Mouse (Mus musculus) myocyte (in vitro differentiated cells): ENCODE measurements at regions not wholly inside any gene's neighbourhood (a gene's known extent, or its start where the extent isn't known, plus 50 kb on each side); places are given as distances from the start of the nearest gene placed in this dataset.

Experiments
- H3K27me3 ChIP-seq: one replicate; pipeline ENCODE4 v1.6.1; 2011; ENCODE audit not compliant: control insufficient read depth, insufficient read depth, insufficient read length
- H3K36me3 ChIP-seq: one replicate; pipeline ENCODE4 v1.6.1; 2011; ENCODE audit not compliant: control insufficient read depth, insufficient read depth
- H3K4me2 ChIP-seq: one replicate; pipeline ENCODE4 v1.6.1; 2011; ENCODE audit warnings: low read depth, control low read depth
- H3K4me3 ChIP-seq: one replicate; pipeline ENCODE4 v1.5.1; 2011; ENCODE audit warnings: mild to moderate bottlenecking, control low read depth, moderate library complexity
- H3K79me2 ChIP-seq: one replicate; pipeline ENCODE4 v1.6.1; 2011; ENCODE audit not compliant: control insufficient read depth, insufficient read depth
- H3ac ChIP-seq: one replicate; pipeline ENCODE4 v1.6.1; 2011; ENCODE audit not compliant: control insufficient read depth, insufficient read length
- CEBPB ChIP-seq: IDR thresholded peaks from 2 replicates; pipeline ENCODE4 v1.6.1; 2011; ENCODE audit warnings: mild to moderate bottlenecking, moderate library complexity; ENCODE audit not compliant: poor library complexity, insufficient read depth, severe bottlenecking
- E2F4 ChIP-seq: IDR thresholded peaks from one replicate; pipeline ENCODE4 v1.6.1; 2011; ENCODE audit warnings: mild to moderate bottlenecking, control low read depth, moderate library complexity; ENCODE audit not compliant: insufficient read depth
- MAX ChIP-seq: IDR thresholded peaks from one replicate; pipeline ENCODE4 v1.6.1; 2011; ENCODE audit warnings: low read depth, mild to moderate bottlenecking, control low read depth
- MYOD1 ChIP-seq, 3 experiments: IDR thresholded peaks; one replicate each; pipeline ENCODE4 v1.6.1; 2011; ENCODE audit warnings: control low read depth in 2 of 3, low read depth in 2 of 3, mild to moderate bottlenecking in 2 of 3, moderate library complexity in 1 of 3; ENCODE audit not compliant: insufficient read length in 2 of 3, control insufficient read depth in 1 of 3
- MYOG ChIP-seq, 3 experiments: IDR thresholded peaks; one replicate each; pipeline ENCODE4 v1.6.1; 2011; ENCODE audit warnings: control low read depth in 2 of 3, low read depth in 2 of 3, mild to moderate bottlenecking in 2 of 3; ENCODE audit not compliant: insufficient read length in 2 of 3, control insufficient read depth in 1 of 3, insufficient read depth in 1 of 3
- POLR2A ChIP-seq: IDR thresholded peaks from one replicate; pipeline ENCODE4 v1.6.1; 2011; ENCODE audit warnings: low read depth, mild to moderate bottlenecking, control low read depth, moderate library complexity; ENCODE audit not compliant: insufficient read length
- POLR2AphosphoS2 ChIP-seq: IDR thresholded peaks from one replicate; pipeline ENCODE4 v1.6.1; 2011; ENCODE audit warnings: low read depth, control low read depth; ENCODE audit not compliant: insufficient read length
- REST ChIP-seq: IDR thresholded peaks from one replicate; pipeline ENCODE4 v1.6.1; 2011; ENCODE audit warnings: mild to moderate bottlenecking, control low read depth, moderate library complexity; ENCODE audit not compliant: insufficient read depth, insufficient read length
- SRF ChIP-seq: IDR thresholded peaks from one replicate; pipeline ENCODE4 v1.6.1; 2011; ENCODE audit warnings: low read depth; ENCODE audit not compliant: control insufficient read depth, insufficient read length
- TCF12 ChIP-seq: IDR thresholded peaks from one replicate; pipeline ENCODE4 v1.6.1; 2011; ENCODE audit warnings: mild to moderate bottlenecking, control low read depth; ENCODE audit not compliant: poor library complexity, insufficient read depth, severe bottlenecking
- TCF3 ChIP-seq: IDR thresholded peaks from one replicate; pipeline ENCODE4 v1.6.1; 2011; ENCODE audit warnings: low read depth, control low read depth; ENCODE audit not compliant: insufficient read length
- USF1 ChIP-seq: IDR thresholded peaks from one replicate; pipeline ENCODE4 v1.6.1; 2011; ENCODE audit warnings: low read depth, mild to moderate bottlenecking, control low read depth, moderate library complexity

DNA sequence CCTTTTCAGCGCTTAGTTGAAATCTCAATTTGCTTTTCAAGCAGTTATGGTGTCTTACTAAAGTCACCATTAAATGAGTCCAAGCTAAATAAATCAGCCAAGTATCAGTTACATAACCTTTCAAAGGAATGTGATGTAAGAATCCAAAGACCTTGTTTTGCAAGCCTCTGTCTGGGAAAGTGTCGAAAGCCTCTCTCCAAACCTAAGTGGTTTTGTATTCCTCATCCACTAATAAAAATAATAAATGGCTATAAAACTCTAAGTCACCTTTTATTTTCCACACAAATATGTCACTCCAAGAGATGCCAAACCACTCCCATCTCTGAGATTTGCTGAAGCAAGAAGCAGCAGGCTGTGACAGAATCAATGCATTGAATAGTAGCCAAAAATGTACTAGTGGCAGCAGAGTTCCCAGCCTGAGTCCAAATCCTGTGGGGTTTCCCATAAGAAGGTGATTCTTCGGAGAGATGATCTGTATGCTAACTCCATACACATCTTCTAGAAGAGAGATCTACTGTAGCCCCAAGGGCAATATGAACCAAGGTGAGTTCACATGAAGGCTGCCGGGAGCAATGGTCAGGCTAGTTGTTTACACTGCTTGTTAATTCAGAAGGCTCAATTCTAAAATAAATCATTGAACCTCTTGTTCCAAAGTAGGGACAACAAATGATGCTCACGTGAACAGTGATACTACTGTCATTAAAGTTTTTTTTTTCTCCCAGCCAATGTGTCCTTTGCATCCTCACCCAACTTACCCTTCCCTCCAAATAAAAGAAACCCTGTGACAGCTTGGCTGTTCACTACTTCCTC is 365.0 kb downstream of the Nuf2 start:
- Histone ChIP-seq H3K4me3 (no peak overlapping the region), H3K79me2 (no peaks in the 10 kb centered on the region), H3K4me2 (no peak overlapping the region)

DNA sequence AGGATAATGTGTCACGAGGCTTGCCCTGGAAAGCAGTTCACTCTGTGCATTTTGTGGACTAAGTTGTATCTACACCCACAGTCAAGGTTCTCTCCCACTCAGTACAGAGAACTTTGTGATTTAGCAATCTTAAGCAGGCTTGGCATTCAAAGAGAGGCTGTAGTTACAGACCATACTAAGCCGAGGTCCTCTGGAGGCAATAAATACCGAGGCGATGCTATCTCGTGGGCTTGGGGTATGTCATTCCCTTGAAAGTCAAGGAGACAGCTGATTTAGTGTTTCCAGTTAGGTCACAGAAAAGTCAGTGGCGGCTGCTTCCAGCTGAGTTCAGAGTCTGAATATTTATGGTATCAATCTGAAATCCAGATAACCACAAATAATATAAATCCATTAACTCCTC is 370.4 kb downstream of the Nuf2 start:
- no peak overlapping the region for H3ac ChIP-seq
- H3K4me2 ChIP-seq = no peak overlapping the region
- no peaks in the 10 kb centered on the region for H3K79me2 ChIP-seq
- no peaks in the 10 kb centered on the region for H3K36me3 ChIP-seq
- H3K27me3 ChIP-seq = no peaks in the 10 kb centered on the region
- H3K4me3 ChIP-seq = no peak overlapping the region
- TF ChIP-seq SRF = no peak
- no peak for TF ChIP-seq TCF3
- no peak for TF ChIP-seq POLR2A
- no peak for TF ChIP-seq POLR2AphosphoS2
- TF ChIP-seq REST = no peak
- no peak for TF ChIP-seq MYOD1 (IDR thresholded peaks at IDR 0.05; ENCODE audit: control insufficient read depth in 1 of 3, insufficient read length in 2 of 3, low read depth in 2 of 3)
- TF ChIP-seq TCF12 = no peak
- TF ChIP-seq MYOG (IDR thresholded peaks at IDR 0.05; ENCODE audit: control insufficient read depth in 1 of 3, insufficient read depth in 1 of 3, insufficient read length in 2 of 3, low read depth in 2 of 3) = no peak
- TF ChIP-seq USF1 = no peak
- no peak for TF ChIP-seq CEBPB
- TF ChIP-seq E2F4 = no peak
- no peak for TF ChIP-seq MAX

More for the DNA sequence above, 365.0 kb downstream of the Nuf2 start:
- TF ChIP-seq USF1 (no peak), TCF3 (no peak), MYOG (IDR thresholded peaks at IDR 0.05; ENCODE audit: control insufficient read depth in 1 of 3, insufficient read depth in 1 of 3, insufficient read length in 2 of 3, low read depth in 2 of 3) (no peak), MAX (no peak), POLR2A (no peak), SRF (no peak), CEBPB (no peak), REST (no peak), E2F4 (no peak), MYOD1 (IDR thresholded peaks at IDR 0.05; ENCODE audit: control insufficient read depth in 1 of 3, insufficient read length in 2 of 3, low read depth in 2 of 3) (no peak), TCF12 (no peak), POLR2AphosphoS2 (no peak)
- Histone ChIP-seq H3ac (no peak overlapping the region), H3K27me3 (no peaks in the 10 kb centered on the region), H3K36me3 (no peaks in the 10 kb centered on the region)

DNA sequence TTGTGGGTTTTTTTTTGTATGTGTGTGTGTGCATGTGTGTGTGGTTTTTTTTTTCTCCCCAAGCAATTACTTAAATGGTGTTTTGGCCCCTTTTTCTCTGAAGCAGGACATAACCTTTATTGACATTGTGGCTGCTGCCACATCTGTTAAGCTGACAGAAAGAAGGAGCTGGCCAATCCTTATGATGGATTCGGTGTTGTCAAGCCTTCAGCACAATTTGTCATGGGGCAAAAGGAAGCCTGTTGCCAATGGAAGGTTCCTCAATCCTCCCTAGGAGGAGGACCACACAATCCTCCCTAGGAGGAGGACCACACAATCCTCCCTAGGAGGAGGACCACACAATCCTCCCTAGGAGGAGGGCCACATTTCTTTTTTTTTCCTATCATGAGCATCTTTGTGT is 371.0 kb downstream of the Nuf2 start:
- no peak overlapping the region for H3ac ChIP-seq
- no peaks in the 10 kb centered on the region for H3K27me3 ChIP-seq
- TF ChIP-seq MYOD1 (IDR thresholded peaks at IDR 0.05; ENCODE audit: control insufficient read depth in 1 of 3, insufficient read length in 2 of 3, low read depth in 2 of 3) = no peak
- no peak for TF ChIP-seq TCF3
- TF ChIP-seq MAX = no peak
- TF ChIP-seq POLR2AphosphoS2 = no peak
- TF ChIP-seq REST = no peak
- TF ChIP-seq MYOG (IDR thresholded peaks at IDR 0.05; ENCODE audit: control insufficient read depth in 1 of 3, insufficient read depth in 1 of 3, insufficient read length in 2 of 3, low read depth in 2 of 3) = no peak
- TF ChIP-seq POLR2A = no peak
- TF ChIP-seq USF1 = no peak
- TF ChIP-seq CEBPB = no peak
- TF ChIP-seq SRF = no peak
- TF ChIP-seq TCF12 = no peak
- no peak for TF ChIP-seq E2F4
- H3K79me2 ChIP-seq = no peaks in the 10 kb centered on the region
- no peaks in the 10 kb centered on the region for H3K36me3 ChIP-seq
- H3K4me2 ChIP-seq = no peak overlapping the region
- H3K4me3 ChIP-seq = no peak overlapping the region

DNA sequence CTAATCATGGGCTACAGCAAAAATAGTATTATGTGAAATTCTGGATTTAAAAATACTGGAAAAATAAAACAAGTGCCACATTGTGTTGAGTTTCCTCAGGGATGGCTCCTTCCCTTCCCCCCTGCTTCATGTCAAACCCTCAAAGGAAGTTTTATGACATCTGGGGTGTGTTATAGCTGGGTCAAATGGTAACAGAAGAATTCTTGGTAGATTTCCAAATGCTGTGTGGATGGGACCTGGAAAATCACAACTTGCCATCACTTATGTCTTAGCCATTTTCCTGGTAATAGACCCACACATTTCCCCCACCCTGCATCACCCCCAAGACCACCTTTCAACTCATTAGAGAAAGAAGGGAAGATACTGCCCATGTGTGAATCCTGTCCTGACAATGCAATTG is 371.5 kb downstream of the Nuf2 start:
- Histone ChIP-seq H3K27me3 (no peaks in the 10 kb centered on the region), H3K4me3 (no peak overlapping the region), H3K36me3 (no peaks in the 10 kb centered on the region), H3K4me2 (no peak overlapping the region), H3ac (no peak overlapping the region), H3K79me2 (no peaks in the 10 kb centered on the region)
- TF ChIP-seq SRF = no peak
- no peak for TF ChIP-seq MYOD1 (IDR thresholded peaks at IDR 0.05; ENCODE audit: control insufficient read depth in 1 of 3, insufficient read length in 2 of 3, low read depth in 2 of 3)
- no peak for TF ChIP-seq TCF12
- TF ChIP-seq TCF3 = no peak
- no peak for TF ChIP-seq MYOG (IDR thresholded peaks at IDR 0.05; ENCODE audit: control insufficient read depth in 1 of 3, insufficient read depth in 1 of 3, insufficient read length in 2 of 3, low read depth in 2 of 3)
